Comparison of ENCODE assay signal across 8 mouse cellular contexts in genomic region chr11:77508068-77509021, GRCm38 (mm10). TPM values are rescaled to one million over a fixed set of nuclear protein-coding genes. Genes with fewer than 3 reads are reported as not detected.
A peak's percentile ranks its signal among the peaks of the same experiment; 100 is the strongest.
DNase-seq lines count a peak whose midpoint lies in the region; ATAC-seq and TF ChIP-seq lines count a peak whose summit lies in the region.

No protein-coding gene starts in this region.

- peak; percentile 58 for ATAC-seq in Patski
- peak; percentile 69 to 76; a peak in 3 of 4 replicates for ATAC-seq in hematopoietic stem cell, adult 5-6 weeks (replicated peaks in 1 of 2; ENCODE audit: insufficient read depth in 1 of 2, low FRiP score in 2 of 2, low TSS enrichment in 1 of 2, low read depth in 1 of 2, poor library complexity in 2 of 2, severe bottlenecking in 2 of 2)
- ATAC-seq in megakaryocyte, adult 5-6 weeks (ENCODE audit: poor library complexity, severe bottlenecking), result peak; percentile 88

- no peaks in the 10 kb centered on the region for H3K27me3 ChIP-seq in Patski

- CTCF ChIA-PET in Patski (lab: Charles Lee), result interaction anchor here (0.7 to 2.4 kb wide), 12 partner anchors 8 to 121 kb away, joined by 3 to 12 read pairs (median 4); partner anchors contain the start of gene Gm10392

- in situ Hi-C loops in Patski (cut with MboI; ENCODE audit: low pct_unique_long_range_greater_than_20kb), result loop anchor here (25.0 kb wide), 1 partner anchor 304 kb away; no protein-coding TSS in a partner anchor

- no peak for DNase-seq in Patski (ENCODE audit: low read depth, low spot score)
- peak; percentile 76 for DNase-seq in cerebellum, adult 8-10 months
- DNase-seq in forelimb bud, embryonic 11.5 days (ENCODE audit: low read depth, low spot score), result peak; percentile 83
- peak; percentile 81 to 85 for DNase-seq in layer of hippocampus, postnatal 36 days
- DNase-seq in right cerebral cortex, adult 2 months (ENCODE audit: low spot score in 2 of 2), result peak; percentile 82 to 83
- peak; percentile 73 to 85 for DNase-seq in urinary bladder, postnatal 36 days (ENCODE audit: low spot score in 2 of 2)

- no peak for TF ChIP-seq CTCF in Patski (IDR thresholded peaks at IDR 0.05)

- POLR2A ChIA-PET in Patski (lab: Charles Lee), result interaction anchor here (0.9 to 1.4 kb wide), 4 partner anchors 12 to 99 kb away, joined by 3 to 7 read pairs (median 4); partner anchors contain the start of gene Taok1

RNA-seq across cellular contexts. Expression of gene Abhd15, which starts 6.6 kb away (rescaled TPM):
- 0.15 TPM for polyA plus RNA-seq in Patski (2021)
- 12.3 and 19.1 TPM in 2 replicates for total RNA-seq in hematopoietic stem cell, adult 5-6 weeks (2017)
- 1 to 10 TPM; 1.3 to 1.5 TPM for total RNA-seq in layer of hippocampus, postnatal 36 days (2021)
- total RNA-seq in megakaryocyte, adult 5-6 weeks (2015), result 6.8 and 8.3 TPM in 2 replicates
- total RNA-seq in megakaryocyte, adult 5-6 weeks (2017), result 13.8 and 17.0 TPM in 2 replicates

RNA-seq across cellular contexts. Expression of gene Trp53i13, which starts 7.4 kb away (rescaled TPM):
- 20.5 TPM for polyA plus RNA-seq in Patski (2021)
- total RNA-seq in hematopoietic stem cell, adult 5-6 weeks (2017), result 5.0 and 5.4 TPM in 2 replicates
- 1 to 10 TPM; 5.4 to 5.9 TPM for total RNA-seq in layer of hippocampus, postnatal 36 days (2021)
- 6.2 and 6.5 TPM in 2 replicates for total RNA-seq in megakaryocyte, adult 5-6 weeks (2015)
- 5.0 and 5.8 TPM in 2 replicates for total RNA-seq in megakaryocyte, adult 5-6 weeks (2017)

RNA-seq across cellular contexts. Expression of gene Gm10392, which starts 10.7 kb away (rescaled TPM):
- polyA plus RNA-seq in Patski (2021), result not detected
- total RNA-seq in hematopoietic stem cell, adult 5-6 weeks (2017), result 0.55 and 2.4 TPM in 2 replicates
- total RNA-seq in layer of hippocampus, postnatal 36 days (2021), result not detected
- total RNA-seq in megakaryocyte, adult 5-6 weeks (2015), result not detected in 2 replicates
- total RNA-seq in megakaryocyte, adult 5-6 weeks (2017), result 0.51 and 1.8 TPM in 2 replicates

RNA-seq across cellular contexts. Expression of gene Git1, which starts 15.0 kb away (rescaled TPM):
- 76.8 TPM for polyA plus RNA-seq in Patski (2021)
- total RNA-seq in hematopoietic stem cell, adult 5-6 weeks (2017), result 22.1 and 24.1 TPM in 2 replicates
- 100 to 1,000 TPM; 284 to 288 TPM for total RNA-seq in layer of hippocampus, postnatal 36 days (2021)
- total RNA-seq in megakaryocyte, adult 5-6 weeks (2015), result 17.6 and 20.0 TPM in 2 replicates
- total RNA-seq in megakaryocyte, adult 5-6 weeks (2017), result 12.3 and 18.7 TPM in 2 replicates

RNA-seq across cellular contexts. Expression of gene Ankrd13b, which starts 18.9 kb away (rescaled TPM):
- polyA plus RNA-seq in Patski (2021), result 30.0 TPM
- 8.1 and 13.2 TPM in 2 replicates for total RNA-seq in hematopoietic stem cell, adult 5-6 weeks (2017)
- 10 to 100 TPM; 83.2 to 88.4 TPM for total RNA-seq in layer of hippocampus, postnatal 36 days (2021)
- total RNA-seq in megakaryocyte, adult 5-6 weeks (2015), result 2.0 and 2.1 TPM in 2 replicates
- 2.8 and 9.1 TPM in 2 replicates for total RNA-seq in megakaryocyte, adult 5-6 weeks (2017)
